Mouse (Mus musculus): ENCODE data around the gene Rims3. TPM values are rescaled to one million over a fixed set of nuclear protein-coding genes. Genes with fewer than 3 reads are reported as not detected.

Gene Rims3
- polyA plus RNA-seq, 1 experiment from 2014 or later: 3.8 TPM

DNA sequence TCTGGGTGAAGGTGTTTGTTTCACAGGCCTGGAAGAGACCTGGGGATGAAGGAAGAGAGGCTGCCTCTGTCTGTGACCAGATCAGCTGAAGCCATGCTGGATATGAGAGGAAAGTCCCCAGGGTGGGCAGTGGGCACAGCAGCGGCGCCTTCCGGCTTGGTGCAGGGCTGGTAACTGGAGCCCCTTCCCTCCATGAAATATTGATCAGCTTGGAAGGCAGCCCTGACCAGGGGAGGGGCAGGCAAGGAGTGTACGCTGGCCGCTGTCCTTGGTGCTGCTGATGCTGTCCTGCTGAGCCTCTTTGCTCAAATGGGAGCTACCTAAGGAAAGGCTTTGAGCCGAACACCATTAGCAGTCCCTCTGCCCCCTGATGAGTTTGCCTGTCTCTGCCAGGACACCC is 11.6 kb downstream of the Rims3 start:
- Histone ChIP-seq H3K4me3 (no peak overlapping the region), H3K27ac (replicated peaks) (no peak overlapping the region)
- WGBS: 12% methylated on average over 6 of the region's 6 CpGs

DNA sequence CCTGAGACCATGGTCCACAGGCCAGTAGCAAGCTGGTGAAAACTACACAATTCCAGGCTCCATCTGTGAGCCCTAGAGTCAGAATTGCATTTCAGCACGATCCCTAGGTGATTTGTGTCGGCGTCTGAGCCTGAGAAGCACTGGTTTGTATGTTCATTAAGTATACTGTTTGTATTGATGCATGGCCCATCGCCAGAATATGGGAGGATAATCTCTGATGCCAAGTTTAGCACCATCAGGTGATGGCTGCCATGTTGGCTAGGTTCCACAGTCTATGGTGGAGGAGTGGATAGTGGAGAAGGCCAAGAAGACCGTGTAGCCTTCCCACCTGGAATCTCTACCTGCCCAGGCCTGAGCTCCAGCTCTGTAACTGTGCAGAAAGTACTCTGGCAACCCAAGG is 13.6 kb downstream of the Rims3 start:
- DNase-seq (ENCODE audit: low spot score): no peak
- Histone ChIP-seq H3K4me1 (peaks cover 22% of the 10 kb centered on the region), H3K27me3 (ENCODE audit: low read depth, poor library complexity, severe bottlenecking) (no peaks in the 10 kb centered on the region), H3K4me3 (no peak overlapping the region), H3K36me3 (no peaks in the 10 kb centered on the region), H3K27ac (replicated peaks) (no peak overlapping the region), H3K9me3 (replicated peaks) (no peaks in the 10 kb centered on the region)
- WGBS: 89% methylated on average over 5 of the region's 5 CpGs

More for the DNA sequence above, 11.6 kb downstream of the Rims3 start:
- Histone ChIP-seq H3K36me3 (no peaks in the 10 kb centered on the region), H3K4me1 (peaks cover 21% of the 10 kb centered on the region), H3K9me3 (replicated peaks) (no peaks in the 10 kb centered on the region), H3K27me3 (ENCODE audit: low read depth, poor library complexity, severe bottlenecking) (no peaks in the 10 kb centered on the region)
- peak; percentile 45 for DNase-seq (ENCODE audit: low spot score)

DNA sequence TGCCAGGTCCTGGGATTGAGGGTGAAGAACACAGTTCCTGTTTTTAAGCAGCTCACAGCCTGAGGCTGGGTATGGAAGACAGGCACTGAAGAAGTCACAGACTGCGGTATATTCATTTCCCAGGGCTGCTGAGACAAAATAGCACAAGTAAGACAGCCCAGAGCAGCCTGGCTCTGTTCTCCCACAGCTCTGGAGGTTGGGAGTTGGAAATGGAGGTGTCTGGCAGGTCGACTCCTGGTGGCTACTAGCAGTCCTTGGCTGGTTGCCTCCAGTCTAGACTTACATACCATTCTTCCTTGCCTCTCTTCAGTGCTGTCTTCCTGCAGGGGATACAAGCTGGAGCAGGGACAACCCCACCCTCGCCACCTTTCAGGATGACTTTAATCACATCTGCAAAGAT is 14.4 kb downstream of the Rims3 start:
- H3K27me3 ChIP-seq (ENCODE audit: low read depth, poor library complexity, severe bottlenecking): no peaks in the 10 kb centered on the region
- H3K4me1 ChIP-seq: peaks cover 22% of the 10 kb centered on the region
- whole genome bisulfite sequencing: 76% methylated on average over 3 of the region's 3 CpGs
- H3K9me3 ChIP-seq (replicated peaks): no peaks in the 10 kb centered on the region
- DNase-seq (ENCODE audit: low spot score): no peak
- H3K36me3 ChIP-seq: no peaks in the 10 kb centered on the region
- H3K27ac ChIP-seq (replicated peaks): no peak overlapping the region
- H3K4me3 ChIP-seq: no peak overlapping the region

DNA sequence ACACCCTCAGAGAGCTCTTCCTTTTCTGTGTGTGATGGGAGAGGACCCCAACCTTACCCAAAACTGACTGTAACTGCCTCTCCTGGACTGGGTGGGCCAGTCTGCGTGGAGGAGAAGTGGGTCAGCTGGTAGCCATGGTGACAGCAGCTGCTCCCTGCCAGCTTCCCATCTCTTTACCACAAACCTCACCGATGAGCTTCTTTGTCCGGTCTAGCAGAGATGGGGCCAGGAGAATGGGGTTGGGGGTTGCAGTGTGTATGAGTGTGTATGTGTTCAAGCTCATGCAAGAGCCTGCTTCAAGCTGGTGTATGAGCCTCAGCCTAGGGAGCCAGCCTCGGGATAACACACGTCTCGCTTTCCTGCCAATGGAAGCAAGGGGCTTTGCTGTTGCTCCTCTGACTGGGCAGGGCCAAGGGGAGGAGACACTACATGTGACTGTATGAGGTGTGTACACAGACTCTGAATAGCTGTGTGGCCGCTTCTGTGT is 15.7 kb downstream of the Rims3 start:
- WGBS: 64% methylated on average over 7 of the region's 7 CpGs
- peaks cover 24% of the 10 kb centered on the region for H3K4me1 ChIP-seq
- no peaks in the 10 kb centered on the region for H3K36me3 ChIP-seq
- no peak for DNase-seq (ENCODE audit: low spot score)
- no peaks in the 10 kb centered on the region for H3K27me3 ChIP-seq (ENCODE audit: low read depth, poor library complexity, severe bottlenecking)
- no peak overlapping the region for H3K4me3 ChIP-seq
- no peaks in the 10 kb centered on the region for H3K9me3 ChIP-seq (replicated peaks)
- peak overlapping the region; percentile 55 for H3K27ac ChIP-seq (replicated peaks)

GRCm38 (mm10) chr4:120875961-120876360 is 21.3 kb downstream of the Rims3 start:
- H3K36me3 ChIP-seq: no peaks in the 10 kb centered on the region
- H3K9me3 ChIP-seq (replicated peaks): no peaks in the 10 kb centered on the region
- no peak for DNase-seq (ENCODE audit: low spot score)
- 82% methylated on average over 3 of the region's 3 CpGs for WGBS
- H3K27ac ChIP-seq (replicated peaks): no peak overlapping the region
- H3K4me3 ChIP-seq: no peak overlapping the region
- peaks cover 21% of the 10 kb centered on the region for H3K4me1 ChIP-seq
- no peaks in the 10 kb centered on the region for H3K27me3 ChIP-seq (ENCODE audit: low read depth, poor library complexity, severe bottlenecking)

- 0 out of 2 replicates have a peak, but pooled peaks cover 7% of the 10 kb centered on the region for H3K27me3 ChIP-seq (ENCODE audit: low read depth, poor library complexity, severe bottlenecking)
- H3K9me3 ChIP-seq (replicated peaks): no peaks in the 10 kb centered on the region
- no peak overlapping the region for H3K27ac ChIP-seq (replicated peaks)
- peaks cover 42% of the 10 kb centered on the region for H3K4me1 ChIP-seq
- WGBS: 81% methylated on average over 3 of the region's 3 CpGs
- no peak overlapping the region for H3K4me3 ChIP-seq
- H3K36me3 ChIP-seq: no peaks in the 10 kb centered on the region
- no peak for DNase-seq (ENCODE audit: low spot score)
These were observed 24.1 kb downstream of the Rims3 start for GRCm38 (mm10) chr4:120878728-120879127.

DNA sequence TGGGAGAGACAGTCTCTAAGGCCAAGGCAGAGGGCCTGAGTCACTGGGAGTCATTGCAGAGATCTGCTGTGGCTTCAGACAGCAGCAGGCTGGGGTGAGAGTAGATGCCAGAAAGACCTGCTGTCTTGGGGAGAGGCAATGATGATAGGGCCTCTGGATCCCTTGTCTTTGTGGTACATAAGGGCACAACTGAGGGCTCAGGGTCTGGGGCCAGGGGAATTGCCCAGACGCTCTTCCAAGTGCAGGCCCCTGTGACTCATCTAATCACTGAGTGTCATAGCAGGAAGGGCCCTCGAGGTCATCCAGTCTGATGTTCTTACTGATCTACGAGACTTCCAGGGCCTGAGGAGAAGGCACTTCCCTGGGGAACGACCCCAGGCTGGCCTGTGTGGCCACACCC is 24.8 kb downstream of the Rims3 start:
- Histone ChIP-seq H3K27ac (replicated peaks) (0 out of 2 replicates have a peak overlapping the region, but pooled peaks have one; percentile 17), H3K27me3 (ENCODE audit: low read depth, poor library complexity, severe bottlenecking) (0 out of 2 replicates have a peak, but pooled peaks cover 7% of the 10 kb centered on the region), H3K36me3 (no peaks in the 10 kb centered on the region), H3K4me1 (peaks cover 42% of the 10 kb centered on the region), H3K9me3 (replicated peaks) (no peaks in the 10 kb centered on the region), H3K4me3 (no peak overlapping the region)
- DNase-seq (ENCODE audit: low spot score): no peak
- WGBS: 70% methylated on average over 4 of the region's 4 CpGs

- WGBS: 56% methylated on average over 6 of the region's 6 CpGs
- DNase-seq (ENCODE audit: low spot score): no peak
- H3K4me1 ChIP-seq: peaks cover 50% of the 10 kb centered on the region
- no peaks in the 10 kb centered on the region for H3K9me3 ChIP-seq (replicated peaks)
- H3K36me3 ChIP-seq: no peaks in the 10 kb centered on the region
- 0 out of 2 replicates have a peak, but pooled peaks cover 7% of the 10 kb centered on the region for H3K27me3 ChIP-seq (ENCODE audit: low read depth, poor library complexity, severe bottlenecking)
- peak overlapping the region; percentile 30; the same call in 1 of the 2 replicates for H3K27ac ChIP-seq (replicated peaks)
- H3K4me3 ChIP-seq: no peak overlapping the region
These were observed 26.3 kb downstream of the Rims3 start for GRCm38 (mm10) chr4:120880731-120881432.

DNA sequence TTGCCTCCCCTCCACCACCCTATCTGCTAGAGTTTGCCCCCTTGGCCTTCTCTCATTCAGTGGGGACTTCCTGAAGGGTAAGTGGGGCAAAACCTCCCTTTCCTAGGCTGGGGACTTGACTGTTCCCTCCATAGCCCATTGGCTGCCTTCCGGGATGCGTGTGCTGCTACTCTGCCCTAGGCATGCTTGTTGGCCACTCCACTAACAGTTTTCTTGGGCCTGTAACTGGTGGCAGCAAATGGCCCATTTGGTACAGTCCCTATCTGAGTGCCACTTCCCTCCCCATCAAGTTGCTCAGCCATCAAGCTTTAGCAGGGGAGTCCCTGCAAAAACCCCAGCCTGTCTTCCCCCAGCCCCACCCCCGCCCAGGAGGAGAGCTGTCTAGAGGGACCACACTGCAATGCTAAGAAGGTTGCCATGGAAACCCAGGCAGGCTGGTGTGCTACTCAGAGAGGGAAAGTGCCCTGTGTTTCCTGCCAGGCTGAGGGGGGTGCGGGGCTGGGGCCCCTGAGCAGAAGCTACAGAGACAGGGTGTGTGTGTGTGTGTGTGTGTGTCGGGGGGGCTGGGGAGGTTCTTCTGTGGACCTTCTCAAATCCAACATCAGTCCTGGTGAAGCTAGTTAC is 27.5 kb downstream of the Rims3 start:
- H3K27me3 ChIP-seq (ENCODE audit: low read depth, poor library complexity, severe bottlenecking): peaks cover 14% of the 10 kb centered on the region; the same call in 1 of the 2 replicates
- peak; percentile 66 for DNase-seq (ENCODE audit: low spot score)
- no peaks in the 10 kb centered on the region for H3K9me3 ChIP-seq (replicated peaks)
- peaks cover 50% of the 10 kb centered on the region for H3K4me1 ChIP-seq
- H3K36me3 ChIP-seq: no peaks in the 10 kb centered on the region
- peak overlapping the region; percentile 12; the same call in 1 of the 2 replicates for H3K4me3 ChIP-seq
- H3K27ac ChIP-seq (replicated peaks): peak overlapping the region; percentile 24
- 34% methylated on average over 5 of the region's 5 CpGs for WGBS

GRCm38 (mm10) chr4:120885208-120886120 is 30.8 kb downstream of the Rims3 start:
- H3K36me3 ChIP-seq: no peaks in the 10 kb centered on the region
- DNase-seq (ENCODE audit: low spot score): no peak
- peaks cover 44% of the 10 kb centered on the region for H3K4me1 ChIP-seq
- 72% methylated on average over 13 of the region's 13 CpGs for WGBS
- no peak overlapping the region for H3K4me3 ChIP-seq
- H3K9me3 ChIP-seq (replicated peaks): no peaks in the 10 kb centered on the region
- H3K27me3 ChIP-seq (ENCODE audit: low read depth, poor library complexity, severe bottlenecking): peaks cover 14% of the 10 kb centered on the region; the same call in 1 of the 2 replicates
- 0 out of 2 replicates have a peak overlapping the region, but pooled peaks have one; percentile 4 for H3K27ac ChIP-seq (replicated peaks)

DNA sequence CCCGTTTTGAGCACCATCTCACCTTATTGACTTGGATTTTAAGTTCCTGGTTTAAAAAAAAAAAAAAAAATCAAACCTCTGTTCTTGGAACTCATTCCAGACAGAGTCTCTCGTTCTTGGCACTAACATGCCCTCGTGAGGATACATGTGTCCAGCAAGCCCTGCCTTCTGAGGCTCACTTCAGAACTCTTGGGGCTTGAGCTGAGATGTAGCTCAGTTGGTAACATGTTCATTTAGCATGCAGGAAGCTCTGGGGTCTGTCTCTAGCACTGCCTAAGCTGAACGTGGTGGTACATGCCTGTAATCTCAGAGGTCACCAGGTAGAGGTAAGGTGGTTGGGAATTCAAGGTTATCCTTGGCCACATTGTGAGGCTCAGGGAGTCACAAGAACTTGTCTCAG is 31.5 kb downstream of the Rims3 start:
- WGBS: 60% methylated on average over 4 of the region's 4 CpGs
- no peak overlapping the region for H3K4me3 ChIP-seq

DNA sequence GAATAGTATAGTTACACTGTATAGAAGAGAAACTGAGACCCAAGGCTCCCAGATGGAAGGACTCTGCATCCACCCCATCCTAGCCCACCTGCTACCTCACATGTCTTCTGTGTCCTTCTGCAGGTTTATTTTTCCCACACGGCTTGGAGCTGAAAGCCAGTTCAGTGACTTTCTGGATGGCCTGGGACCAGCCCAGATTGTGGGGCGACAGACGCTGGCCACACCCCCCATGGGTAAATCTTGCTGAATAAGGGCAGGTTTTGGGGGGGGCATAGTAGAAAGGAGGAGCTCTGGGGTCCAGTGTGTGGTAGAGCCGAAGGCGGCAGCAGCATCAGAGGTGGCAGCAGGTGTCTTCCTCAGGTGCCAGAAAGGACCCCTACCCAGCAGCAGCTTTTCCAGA is 32.2 kb downstream of the Rims3 start:
- Histone ChIP-seq H3K9me3 (replicated peaks) (no peaks in the 10 kb centered on the region), H3K36me3 (no peaks in the 10 kb centered on the region), H3K27ac (replicated peaks) (no peak overlapping the region), H3K4me3 (no peak overlapping the region), H3K27me3 (ENCODE audit: low read depth, poor library complexity, severe bottlenecking) (peaks cover 14% of the 10 kb centered on the region; the same call in 1 of the 2 replicates), H3K4me1 (peaks cover 44% of the 10 kb centered on the region)
- no peak for DNase-seq (ENCODE audit: low spot score)
- WGBS: 87% methylated on average over 5 of the region's 5 CpGs

More for the DNA sequence above, 31.5 kb downstream of the Rims3 start:
- Histone ChIP-seq H3K4me1 (peaks cover 44% of the 10 kb centered on the region), H3K27me3 (ENCODE audit: low read depth, poor library complexity, severe bottlenecking) (peaks cover 14% of the 10 kb centered on the region; the same call in 1 of the 2 replicates), H3K9me3 (replicated peaks) (no peaks in the 10 kb centered on the region), H3K27ac (replicated peaks) (no peak overlapping the region), H3K36me3 (no peaks in the 10 kb centered on the region)
- DNase-seq (ENCODE audit: low spot score): no peak

Data from midbrain, embryonic 10.5 days (tissue).